Mouse (Mus musculus): ENCODE measurements around the gene Rccd1. TPM values are rescaled to one million over a fixed set of nuclear protein-coding genes. Genes with fewer than 3 reads are reported as not detected.
"Not testable (repeated sequence)": the region's sequence is repeated elsewhere in the genome, so short reads cannot be mapped to it uniquely, and the experiment has no call there.

The Rccd1 gene
- polyA plus RNA-seq, 1 experiment from 2014 or later: 10.5 TPM

DNA sequence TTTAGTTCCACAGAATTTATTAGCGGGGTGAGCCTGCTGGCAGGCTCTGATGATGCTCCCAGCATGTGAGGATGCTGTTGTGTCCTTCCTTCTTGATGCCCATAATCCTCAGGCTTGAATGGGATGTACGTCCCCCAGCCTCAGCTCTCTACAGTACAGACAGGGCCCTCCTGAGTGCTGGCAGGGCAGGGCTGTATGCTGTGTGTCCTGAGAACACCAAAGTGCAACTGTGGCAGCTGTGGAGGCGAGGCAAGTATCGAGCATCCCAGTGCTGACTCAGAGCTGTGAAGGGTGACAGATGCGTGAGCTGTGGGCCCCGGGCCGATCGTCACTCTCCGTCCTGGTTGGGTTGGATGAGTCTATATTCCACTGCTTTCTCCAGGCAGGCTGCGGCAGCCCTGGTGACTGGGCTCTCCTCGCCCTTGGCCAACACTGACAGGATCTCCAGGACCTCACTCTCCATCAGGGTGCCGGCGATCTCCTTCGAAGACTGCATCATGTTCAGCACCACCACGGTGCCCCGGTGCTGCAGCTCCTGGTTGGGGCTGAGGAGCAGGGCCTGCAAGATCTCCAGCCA lies 1.1 kb upstream of the Rccd1 start:
- Histone ChIP-seq H3K4me2 (ENCODE audit: low read depth, severe bottlenecking) (no peak overlapping the region), H3K9me3 (ENCODE audit: control insufficient read depth, low read length) (no peaks in the 10 kb centered on the region), H3K4me3 (ENCODE audit: low read depth, low read length) (no peak overlapping the region), H3K27ac (replicated peaks; ENCODE audit: low read depth, low read length) (no peak overlapping the region), H3K4me1 (ENCODE audit: control insufficient read depth, insufficient read depth, low read length) (peaks cover 6% of the 10 kb centered on the region), H3K36me3 (ENCODE audit: control insufficient read depth, insufficient read depth, low read length) (peaks cover 23% of the 10 kb centered on the region; the same call in 1 of the 2 replicates), H3K9ac (ENCODE audit: low read length) (no peak overlapping the region), H3K27me3 (ENCODE audit: control insufficient read depth, insufficient read depth, low read length) (no peaks in the 10 kb centered on the region)
- 95% methylated on average over 16 of the region's 16 CpGs for WGBS
- no peak for ATAC-seq (ENCODE audit: insufficient number of reproducible peaks, low FRiP score, low TSS enrichment, low read depth)
- DNase-seq (ENCODE audit: low spot score): no peak

GRCm38 (mm10) chr7:80324816-80325119 lies 514 bp upstream of the Rccd1 start:
- not testable (repeated sequence) for DNase-seq (ENCODE audit: low spot score); ATAC-seq (ENCODE audit: insufficient number of reproducible peaks, low FRiP score, low TSS enrichment, low read depth); H3K27ac ChIP-seq (replicated peaks; ENCODE audit: low read depth, low read length); H3K4me3 ChIP-seq (ENCODE audit: low read depth, low read length); H3K4me1 ChIP-seq (ENCODE audit: control insufficient read depth, insufficient read depth, low read length); H3K27me3 ChIP-seq (ENCODE audit: control insufficient read depth, insufficient read depth, low read length); H3K9me3 ChIP-seq (ENCODE audit: control insufficient read depth, low read length); H3K9ac ChIP-seq (ENCODE audit: low read length); H3K4me2 ChIP-seq (ENCODE audit: low read depth, severe bottlenecking)
- H3K36me3 ChIP-seq (ENCODE audit: control insufficient read depth, insufficient read depth, low read length): peaks cover 19% of the 10 kb centered on the region; the same call in 1 of the 2 replicates
- WGBS: 42% methylated on average over 4 of the region's 5 CpGs

DNA sequence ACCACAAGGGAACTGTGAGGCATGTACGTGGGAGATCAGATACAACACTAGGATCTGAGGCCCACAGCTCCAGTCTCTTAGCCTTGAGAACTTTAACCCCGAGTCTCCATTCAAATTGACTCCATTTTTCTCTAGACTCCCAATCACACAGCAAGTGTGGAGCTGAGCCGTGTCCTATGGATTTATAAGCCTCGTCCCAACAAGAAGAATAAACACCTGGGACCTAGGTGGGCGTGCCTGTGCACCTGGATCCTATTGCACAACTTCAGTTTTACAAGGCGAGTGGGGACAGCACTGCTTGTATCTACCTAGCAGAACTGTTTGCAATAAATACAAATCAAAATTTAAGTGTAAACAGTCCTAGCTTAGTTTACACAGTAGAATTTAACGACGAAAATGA lies 918 bp downstream of the Rccd1 start:
- no peak for DNase-seq (ENCODE audit: low spot score)
- peak overlapping the region; percentile 42; the same call in 1 of the 2 replicates for H3K27ac ChIP-seq (replicated peaks; ENCODE audit: low read depth, low read length)
- peaks cover 16% of the 10 kb centered on the region; the same call in 1 of the 2 replicates for H3K36me3 ChIP-seq (ENCODE audit: control insufficient read depth, insufficient read depth, low read length)
- peak overlapping the region; percentile 79 for H3K4me2 ChIP-seq (ENCODE audit: low read depth, severe bottlenecking)
- 21% methylated on average over 8 of the region's 8 CpGs for WGBS
- H3K9me3 ChIP-seq (ENCODE audit: control insufficient read depth, low read length): no peaks in the 10 kb centered on the region
- peak overlapping the region; percentile 65 for H3K9ac ChIP-seq (ENCODE audit: low read length)
- peak overlapping the region; percentile 61 for H3K4me3 ChIP-seq (ENCODE audit: low read depth, low read length)
- H3K27me3 ChIP-seq (ENCODE audit: control insufficient read depth, insufficient read depth, low read length): no peaks in the 10 kb centered on the region
- ATAC-seq (ENCODE audit: insufficient number of reproducible peaks, low FRiP score, low TSS enrichment, low read depth): no peak
- peaks cover 6% of the 10 kb centered on the region for H3K4me1 ChIP-seq (ENCODE audit: control insufficient read depth, insufficient read depth, low read length)

- Histone ChIP-seq H3K9ac (ENCODE audit: low read length) (no peak overlapping the region), H3K4me1 (ENCODE audit: control insufficient read depth, insufficient read depth, low read length) (peaks cover 6% of the 10 kb centered on the region), H3K4me2 (ENCODE audit: low read depth, severe bottlenecking) (no peak overlapping the region), H3K4me3 (ENCODE audit: low read depth, low read length) (no peak overlapping the region), H3K27ac (replicated peaks; ENCODE audit: low read depth, low read length) (no peak overlapping the region), H3K36me3 (ENCODE audit: control insufficient read depth, insufficient read depth, low read length) (peaks cover 10% of the 10 kb centered on the region; the same call in 1 of the 2 replicates), H3K9me3 (ENCODE audit: control insufficient read depth, low read length) (no peaks in the 10 kb centered on the region), H3K27me3 (ENCODE audit: control insufficient read depth, insufficient read depth, low read length) (no peaks in the 10 kb centered on the region)
- no peak for DNase-seq (ENCODE audit: low spot score)
- no peak for ATAC-seq (ENCODE audit: insufficient number of reproducible peaks, low FRiP score, low TSS enrichment, low read depth)
- WGBS: 77% methylated on average over 18 of the region's 19 CpGs
Observed at GRCm38 (mm10) chr7:80319846-80320496, 4.3 kb downstream of the Rccd1 start.

GRCm38 (mm10) chr7:80318670-80319069 lies 5.6 kb downstream of the Rccd1 start:
- ATAC-seq (ENCODE audit: insufficient number of reproducible peaks, low FRiP score, low TSS enrichment, low read depth) (no peak), DNase-seq (ENCODE audit: low spot score) (no peak)
- peaks cover 6% of the 10 kb centered on the region for H3K4me1 ChIP-seq (ENCODE audit: control insufficient read depth, insufficient read depth, low read length)
- no peak overlapping the region for H3K4me2 ChIP-seq (ENCODE audit: low read depth, severe bottlenecking)
- 92% methylated on average over 4 of the region's 4 CpGs for WGBS
- H3K9ac ChIP-seq (ENCODE audit: low read length): no peak overlapping the region
- H3K4me3 ChIP-seq (ENCODE audit: low read depth, low read length): no peak overlapping the region
- H3K27ac ChIP-seq (replicated peaks; ENCODE audit: low read depth, low read length): no peak overlapping the region
- H3K36me3 ChIP-seq (ENCODE audit: control insufficient read depth, insufficient read depth, low read length): peaks cover 15% of the 10 kb centered on the region
- H3K27me3 ChIP-seq (ENCODE audit: control insufficient read depth, insufficient read depth, low read length): no peaks in the 10 kb centered on the region
- no peaks in the 10 kb centered on the region for H3K9me3 ChIP-seq (ENCODE audit: control insufficient read depth, low read length)

DNA sequence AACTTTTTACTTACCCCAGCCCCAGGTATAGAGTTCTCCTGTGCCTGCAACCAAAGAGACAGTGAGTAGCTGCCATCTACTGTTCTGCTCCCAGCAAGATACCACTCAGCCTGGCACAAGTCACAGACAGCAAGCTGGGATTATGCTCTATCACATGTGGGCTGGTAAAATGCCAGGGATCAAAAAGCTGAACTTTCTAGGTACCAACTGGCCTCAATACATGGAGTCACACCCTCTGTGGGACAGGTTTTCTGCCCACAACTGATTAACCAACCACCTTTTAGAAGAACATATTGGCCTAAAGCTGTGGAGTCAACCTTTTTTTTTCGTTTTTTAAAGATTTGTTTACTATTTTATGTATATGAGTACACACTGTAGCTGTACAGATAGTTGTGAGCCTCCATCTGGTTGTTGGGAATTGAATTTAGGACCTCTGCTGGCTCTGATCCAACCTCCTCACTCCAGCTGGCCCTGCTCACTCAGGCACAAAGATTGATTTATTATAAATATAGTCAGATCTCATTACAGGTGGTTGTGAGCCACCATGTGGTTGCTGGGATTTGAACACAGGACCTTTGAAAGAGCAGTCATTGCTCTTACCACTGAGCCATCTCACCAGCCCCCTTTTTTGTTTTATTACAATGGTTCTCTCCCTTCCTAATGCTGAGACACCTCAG lies 6.7 kb downstream of the Rccd1 start:
- Histone ChIP-seq H3K27ac (replicated peaks; ENCODE audit: low read depth, low read length) (no peak overlapping the region), H3K9me3 (ENCODE audit: control insufficient read depth, low read length) (no peaks in the 10 kb centered on the region), H3K9ac (ENCODE audit: low read length) (no peak overlapping the region), H3K27me3 (ENCODE audit: control insufficient read depth, insufficient read depth, low read length) (no peaks in the 10 kb centered on the region), H3K4me3 (ENCODE audit: low read depth, low read length) (no peak overlapping the region), H3K4me2 (ENCODE audit: low read depth, severe bottlenecking) (no peak overlapping the region), H3K36me3 (ENCODE audit: control insufficient read depth, insufficient read depth, low read length) (peaks cover 21% of the 10 kb centered on the region), H3K4me1 (ENCODE audit: control insufficient read depth, insufficient read depth, low read length) (no peaks in the 10 kb centered on the region)
- DNase-seq (ENCODE audit: low spot score) (no peak), ATAC-seq (ENCODE audit: insufficient number of reproducible peaks, low FRiP score, low TSS enrichment, low read depth) (no peak)
- WGBS: 70% methylated on average over 1 of the region's 1 CpGs

- H3K4me1 ChIP-seq (ENCODE audit: control insufficient read depth, insufficient read depth, low read length): no peaks in the 10 kb centered on the region
- H3K9me3 ChIP-seq (ENCODE audit: control insufficient read depth, low read length): no peaks in the 10 kb centered on the region
- H3K4me2 ChIP-seq (ENCODE audit: low read depth, severe bottlenecking): no peak overlapping the region
- no peak for ATAC-seq (ENCODE audit: insufficient number of reproducible peaks, low FRiP score, low TSS enrichment, low read depth)
- H3K4me3 ChIP-seq (ENCODE audit: low read depth, low read length): no peak overlapping the region
- H3K36me3 ChIP-seq (ENCODE audit: control insufficient read depth, insufficient read depth, low read length): peaks cover 27% of the 10 kb centered on the region
- no peak for DNase-seq (ENCODE audit: low spot score)
- H3K27me3 ChIP-seq (ENCODE audit: control insufficient read depth, insufficient read depth, low read length): no peaks in the 10 kb centered on the region
- no peak overlapping the region for H3K9ac ChIP-seq (ENCODE audit: low read length)
- WGBS: 84% methylated on average over 2 of the region's 2 CpGs
- no peak overlapping the region for H3K27ac ChIP-seq (replicated peaks; ENCODE audit: low read depth, low read length)
Observed at GRCm38 (mm10) chr7:80315733-80316132, 8.5 kb downstream of the Rccd1 start.

DNA sequence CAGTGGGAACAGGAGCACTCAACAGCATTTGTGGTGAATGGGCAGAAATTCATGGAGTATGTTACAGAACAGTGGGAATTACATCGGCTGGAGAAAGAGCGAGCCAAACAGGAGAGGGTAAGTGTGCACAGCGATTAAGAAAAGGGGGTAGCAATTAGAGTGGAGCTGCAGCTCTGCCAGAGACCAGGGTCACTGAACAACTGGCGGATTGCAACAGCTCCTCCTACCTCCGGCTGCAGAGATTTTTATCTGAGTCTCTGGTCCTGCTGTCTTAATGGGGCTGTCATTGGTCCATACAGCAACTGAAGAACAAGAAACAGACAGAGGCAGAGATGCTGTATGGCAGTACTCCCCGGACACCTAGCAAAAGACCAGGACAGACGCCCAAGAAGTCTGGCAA lies 13.5 kb downstream of the Rccd1 start:
- no peak for ATAC-seq (ENCODE audit: insufficient number of reproducible peaks, low FRiP score, low TSS enrichment, low read depth)
- H3K27me3 ChIP-seq (ENCODE audit: control insufficient read depth, insufficient read depth, low read length): no peaks in the 10 kb centered on the region

More for the DNA sequence above, 13.5 kb downstream of the Rccd1 start:
- H3K36me3 ChIP-seq (ENCODE audit: control insufficient read depth, insufficient read depth, low read length): peaks cover 40% of the 10 kb centered on the region
- no peaks in the 10 kb centered on the region for H3K4me1 ChIP-seq (ENCODE audit: control insufficient read depth, insufficient read depth, low read length)
- WGBS: 83% methylated on average over 7 of the region's 7 CpGs
- no peak overlapping the region for H3K9ac ChIP-seq (ENCODE audit: low read length)
- no peak overlapping the region for H3K27ac ChIP-seq (replicated peaks; ENCODE audit: low read depth, low read length)
- no peak for DNase-seq (ENCODE audit: low spot score)
- no peak overlapping the region for H3K4me3 ChIP-seq (ENCODE audit: low read depth, low read length)
- no peaks in the 10 kb centered on the region for H3K9me3 ChIP-seq (ENCODE audit: control insufficient read depth, low read length)
- H3K4me2 ChIP-seq (ENCODE audit: low read depth, severe bottlenecking): no peak overlapping the region
